Mouse (Mus musculus) fibroblast of lung, adult 2 months (primary cell): ENCODE measurements at regions not wholly inside any gene's neighbourhood (a gene's known extent, or its start where the extent isn't known, plus 50 kb on each side); places are given as distances from the start of the nearest gene placed in this dataset.

Experiments
- DNase-seq: peaks from one replicate; pipeline ENCODE4 v3.0.0-alpha.2; 2011; ENCODE audit warnings: low read depth

GRCm38 (mm10) chr15:38608207-38608870 lies 1183.0 kb downstream of the 4930447A16Rik start:
- no peak for DNase-seq

- no peak for DNase-seq
Observed at GRCm38 (mm10) chr15:38609522-38609921, 1184.2 kb downstream of the 4930447A16Rik start.
